Mouse (Mus musculus): Measurements from ENCODE around the gene Brap. TPM values are rescaled to one million over a fixed set of nuclear protein-coding genes. Genes with fewer than 3 reads are reported as not detected.
"Not testable (repeated sequence)": the region's sequence is repeated elsewhere in the genome, so short reads cannot be mapped to it uniquely, and the experiment has no call there.

The Brap gene
- polyA plus RNA-seq, 2 experiments from 2014 or later, result 8.0 to 13.6 TPM

- ATAC-seq, result no peak
Measured at GRCm38 (mm10) chr5:121670412-121670811, 10.0 kb downstream of the Brap start.

- ATAC-seq, result no peak
Measured at GRCm38 (mm10) chr5:121682250-121682649, 21.9 kb downstream of the Brap start.

- no peak for ATAC-seq
Measured at GRCm38 (mm10) chr5:121685495-121685894, 25.1 kb downstream of the Brap start.

- no peak for ATAC-seq
Measured at GRCm38 (mm10) chr5:121686113-121686898, 25.9 kb downstream of the Brap start.

GRCm38 (mm10) chr5:121690482-121691211 lies 30.3 kb downstream of the Brap start:
- ATAC-seq, result no peak

GRCm38 (mm10) chr5:121691436-121691835 lies 31.1 kb downstream of the Brap start:
- not testable (repeated sequence) for ATAC-seq

GRCm38 (mm10) chr5:121692897-121693296 lies 32.5 kb downstream of the Brap start:
- no peak for ATAC-seq

- no peak for ATAC-seq
Measured at GRCm38 (mm10) chr5:121696761-121697160, 36.4 kb downstream of the Brap start.

- no peak for ATAC-seq
Measured at GRCm38 (mm10) chr5:121699891-121700290, 39.5 kb downstream of the Brap start.

- no peak for ATAC-seq
Measured at GRCm38 (mm10) chr5:121700496-121700895, 40.1 kb downstream of the Brap start.

- no peak for ATAC-seq
Measured at GRCm38 (mm10) chr5:121701111-121701769, 40.9 kb downstream of the Brap start.

GRCm38 (mm10) chr5:121703341-121703740 lies 43.0 kb downstream of the Brap start:
- ATAC-seq, result no peak

- ATAC-seq, result no peak
Measured at GRCm38 (mm10) chr5:121704512-121705248, 44.3 kb downstream of the Brap start.

GRCm38 (mm10) chr5:121710402-121710801 lies 50.0 kb downstream of the Brap start:
- ATAC-seq, result no peak

- peak; percentile 54 for ATAC-seq
Measured at GRCm38 (mm10) chr5:121710851-121711173, 50.4 kb downstream of the Brap start.

GRCm38 (mm10) chr5:121711174-121711927 lies 51.0 kb downstream of the Brap start, which contains the start of gene Atxn2:
Gene Atxn2 (plus strand): TSS chr5:121711337.
- peak; percentile 70 for ATAC-seq

- peak; percentile 44 for ATAC-seq
Measured at GRCm38 (mm10) chr5:121711928-121712231, 51.5 kb downstream of the Brap start.

- no peak for ATAC-seq
Measured at GRCm38 (mm10) chr5:121712232-121712933, 52.0 kb downstream of the Brap start.

GRCm38 (mm10) chr5:121712934-121713538 lies 52.7 kb downstream of the Brap start:
- no peak for ATAC-seq

- ATAC-seq, result no peak
Measured at GRCm38 (mm10) chr5:121714331-121714730, 54.0 kb downstream of the Brap start.

- ATAC-seq, result no peak
Measured at GRCm38 (mm10) chr5:121714928-121715327, 54.6 kb downstream of the Brap start.

All from CD4-positive, CD25-positive, alpha-beta regulatory T cell, adult 4 months (primary cell).